Mouse (Mus musculus) kidney, adult 11 months (tissue): ENCODE data around the gene Slc44a4.
A peak's percentile ranks its signal among the peaks of the same experiment; 100 is the strongest.
"Not testable (repeated sequence)": the region's sequence is repeated elsewhere in the genome, so short reads cannot be mapped to it uniquely, and the experiment has no call there.

Experiments
- DNase-seq: peaks from one replicate; pipeline ENCODE4 v3.0.0; 2022

Gene Slc44a4

DNA sequence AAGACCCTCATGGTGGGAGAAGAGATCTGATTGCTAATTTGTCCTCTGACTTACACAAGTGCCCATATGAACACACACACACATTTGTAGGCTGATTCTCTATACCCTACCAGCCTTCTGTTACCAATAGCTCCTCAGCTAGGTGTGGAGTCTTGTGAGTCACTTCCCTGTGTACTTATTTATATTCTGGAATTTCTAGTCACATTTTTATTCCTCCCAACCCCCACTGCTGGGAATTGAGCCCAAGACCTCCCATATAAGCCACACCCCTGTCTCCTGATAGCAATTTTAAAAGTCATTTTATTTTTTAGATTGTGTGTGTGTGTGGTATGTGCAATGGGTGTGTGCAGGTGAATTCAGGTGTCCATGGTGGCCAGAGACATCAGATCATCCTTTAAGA, 30.1 kb downstream of the Slc44a4 start:
- DNase-seq, result peak; percentile 47

DNA sequence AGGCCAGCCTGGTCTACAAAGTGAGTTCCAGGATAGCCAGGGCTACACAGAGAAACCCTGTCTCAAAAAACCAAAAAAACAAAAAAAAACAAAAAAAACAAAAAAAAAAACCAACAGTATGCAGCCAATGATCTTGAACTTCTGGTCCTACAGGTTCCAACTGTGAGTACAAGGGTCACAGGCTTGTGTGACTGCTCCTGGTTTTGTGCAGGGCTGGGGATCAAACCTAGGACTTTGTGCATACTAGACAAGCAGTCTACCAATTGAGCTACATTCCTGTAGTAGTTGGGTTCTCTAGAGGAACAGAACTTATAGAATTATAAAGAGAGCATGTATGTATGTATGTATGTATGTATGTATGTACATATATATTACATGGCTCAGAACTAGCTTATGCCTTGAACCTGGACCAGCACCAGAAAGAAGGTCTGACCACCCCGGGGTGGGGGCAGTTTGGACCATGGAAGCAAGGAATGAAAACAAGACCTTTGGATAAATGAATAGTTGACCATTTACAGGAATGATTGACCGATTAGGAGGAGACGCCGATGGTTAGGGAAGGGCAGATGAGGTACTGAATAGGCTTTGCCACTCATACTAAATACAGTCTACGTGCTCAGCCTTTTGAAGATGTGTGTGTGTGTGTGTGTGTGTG, 32.3 kb downstream of the Slc44a4 start:
- DNase-seq, result peak; percentile 77

DNA sequence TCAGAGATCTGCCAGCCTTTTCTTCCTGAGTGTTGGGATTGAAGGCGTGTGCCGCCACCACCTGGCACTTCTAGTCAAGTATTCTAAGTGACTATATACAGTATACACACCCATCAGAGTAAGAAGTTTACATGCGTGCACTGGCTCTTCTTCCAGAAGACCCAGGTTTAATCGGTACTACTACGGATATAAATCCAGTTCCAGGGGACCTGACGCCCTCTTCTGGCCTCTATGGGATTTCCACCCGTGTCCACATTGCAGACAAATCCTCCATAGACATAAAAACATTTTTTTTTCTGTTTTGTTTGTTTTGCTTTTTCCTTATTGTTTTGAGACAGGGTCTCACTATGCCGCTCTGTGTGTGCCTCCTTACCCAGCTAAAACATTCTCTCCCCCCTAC, 33.3 kb downstream of the Slc44a4 start:
- peak; percentile 58 for DNase-seq

DNA sequence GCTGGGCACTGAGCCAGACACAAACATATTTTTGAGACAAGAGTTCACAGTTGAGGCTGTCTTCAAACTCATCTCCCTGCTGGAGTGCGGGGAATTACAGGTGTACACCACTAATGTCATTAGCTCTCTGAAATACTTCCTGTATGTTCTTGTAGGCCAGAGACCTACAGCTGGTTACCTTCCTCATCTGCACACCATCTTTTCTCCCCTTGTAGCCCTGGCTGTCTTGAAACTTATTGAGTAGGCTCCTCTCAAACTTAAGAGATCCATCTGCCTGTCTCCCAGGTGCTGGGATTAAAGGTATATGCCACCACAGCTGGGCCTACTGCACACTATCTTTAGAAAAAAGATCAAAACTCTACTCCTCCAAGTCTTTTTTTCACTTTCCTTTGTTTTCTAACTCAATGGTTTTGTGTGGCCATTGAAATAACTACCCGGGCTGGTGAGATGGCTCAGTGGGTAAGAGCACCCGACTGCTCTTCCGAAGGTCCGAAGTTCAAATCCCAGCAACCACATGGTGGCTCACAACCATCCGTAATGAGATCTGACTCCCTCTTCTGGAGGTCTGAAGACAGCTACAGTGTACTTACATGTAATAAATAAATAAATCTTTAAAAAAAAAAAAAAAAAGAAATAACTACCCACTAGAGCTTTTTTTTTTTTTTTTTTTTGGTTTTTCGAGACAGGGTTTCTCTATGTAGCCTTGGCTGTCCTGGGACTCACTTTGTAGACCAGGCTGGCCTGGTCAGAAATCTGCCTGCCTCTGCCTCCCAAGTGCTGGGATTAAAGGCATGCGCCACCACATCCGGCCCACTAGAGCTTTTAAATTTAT, 34.7 kb downstream of the Slc44a4 start:
- not testable (repeated sequence) for DNase-seq

DNA sequence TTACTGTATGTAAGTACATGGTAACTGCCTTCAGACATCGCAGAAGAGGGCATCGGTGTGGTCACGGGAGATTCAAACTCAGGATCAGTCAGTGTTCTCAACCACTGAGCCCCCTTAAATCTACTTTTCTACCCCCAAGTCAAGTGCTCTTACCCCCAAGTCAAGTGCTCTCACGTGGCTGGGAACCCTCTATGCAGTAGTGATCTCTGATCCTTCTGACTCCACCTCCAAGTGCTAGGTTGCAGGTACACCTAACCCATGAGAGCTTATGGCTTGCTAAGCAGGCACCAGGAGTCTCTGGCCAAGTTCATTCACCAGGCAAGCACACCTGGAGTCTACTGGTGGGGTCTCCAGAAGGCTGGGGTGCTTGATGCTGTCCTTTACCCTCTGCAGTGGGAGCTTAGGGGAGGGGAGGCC, 35.3 kb downstream of the Slc44a4 start:
- DNase-seq, result no peak

DNA sequence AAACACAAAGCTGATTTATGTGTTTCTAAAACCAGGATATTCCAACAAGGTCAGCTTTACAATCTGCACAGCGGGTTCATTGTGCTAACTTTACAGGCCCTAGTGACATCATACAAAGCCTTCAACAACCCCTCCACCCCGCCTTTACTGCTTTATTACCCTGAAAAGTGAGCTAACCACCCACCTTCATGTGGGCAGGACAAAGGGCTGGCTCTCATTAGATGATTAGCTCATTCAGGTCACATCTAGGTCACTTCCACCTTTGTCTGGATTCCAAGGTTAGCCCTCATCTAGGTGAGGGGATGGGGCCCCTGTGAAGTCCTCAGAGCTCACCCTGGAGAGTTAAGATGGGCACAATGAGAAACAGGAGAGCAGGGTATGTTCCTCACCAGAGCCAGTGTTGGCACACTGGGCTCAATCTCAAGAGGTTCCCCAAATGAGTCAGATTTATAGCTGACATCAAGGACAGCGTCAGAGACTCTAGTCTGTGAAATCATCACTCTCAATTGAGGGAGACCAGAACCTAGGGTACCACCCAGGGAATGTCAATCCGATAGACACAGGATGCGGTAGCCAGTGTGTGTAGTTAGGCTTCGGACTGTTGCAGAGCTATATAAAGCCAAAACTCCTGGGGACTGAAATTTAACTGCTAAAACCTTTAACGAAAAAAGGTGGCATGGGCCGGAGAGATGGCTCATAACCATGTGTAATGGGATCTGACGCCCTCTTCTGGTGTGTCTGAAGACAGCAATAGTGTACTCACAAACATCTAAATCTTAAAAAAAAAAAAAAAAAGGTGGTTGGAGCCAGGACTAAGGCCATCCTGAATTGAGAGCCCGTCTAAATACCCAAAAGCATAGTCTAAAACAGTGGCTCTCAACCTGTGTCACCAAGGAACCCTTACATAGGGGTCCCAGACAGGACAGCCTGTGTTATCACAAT, 36.5 kb downstream of the Slc44a4 start:
- no peak for DNase-seq

DNA sequence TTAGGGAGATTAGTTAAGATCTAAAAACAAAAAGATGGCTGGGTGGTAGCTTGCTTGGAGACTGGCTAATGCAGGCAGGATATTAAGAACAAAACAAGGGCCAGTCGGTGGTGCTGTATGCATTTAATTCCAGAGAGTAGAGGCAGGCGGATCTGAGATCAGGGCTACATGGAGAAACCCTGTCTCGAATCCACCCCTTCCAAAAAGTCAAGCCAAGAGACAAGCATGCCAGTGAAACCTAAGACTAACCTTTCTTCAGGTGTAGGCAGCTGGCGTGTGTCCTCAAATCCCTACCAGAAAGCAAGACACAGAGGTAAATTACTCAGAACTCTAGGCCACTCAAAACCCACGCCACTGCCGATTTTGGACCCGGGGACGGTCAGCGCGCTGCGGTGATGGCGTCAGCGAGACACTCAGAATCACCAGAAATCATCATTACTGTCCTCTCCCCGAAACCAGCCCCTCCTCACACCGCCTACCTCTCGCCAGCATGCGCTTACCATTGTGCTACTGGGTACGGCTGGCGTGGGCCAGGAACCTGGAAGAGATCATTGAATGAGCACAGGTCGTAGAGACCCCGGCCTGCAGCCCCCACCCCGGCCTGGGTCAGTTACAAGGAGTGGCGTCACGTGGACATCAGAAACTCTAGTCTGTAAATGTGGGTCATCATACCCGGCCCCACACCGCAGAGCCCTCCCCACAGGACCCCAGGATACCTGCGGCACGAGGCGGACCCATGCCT, 37.5 kb downstream of the Slc44a4 start:
- no peak for DNase-seq

DNA sequence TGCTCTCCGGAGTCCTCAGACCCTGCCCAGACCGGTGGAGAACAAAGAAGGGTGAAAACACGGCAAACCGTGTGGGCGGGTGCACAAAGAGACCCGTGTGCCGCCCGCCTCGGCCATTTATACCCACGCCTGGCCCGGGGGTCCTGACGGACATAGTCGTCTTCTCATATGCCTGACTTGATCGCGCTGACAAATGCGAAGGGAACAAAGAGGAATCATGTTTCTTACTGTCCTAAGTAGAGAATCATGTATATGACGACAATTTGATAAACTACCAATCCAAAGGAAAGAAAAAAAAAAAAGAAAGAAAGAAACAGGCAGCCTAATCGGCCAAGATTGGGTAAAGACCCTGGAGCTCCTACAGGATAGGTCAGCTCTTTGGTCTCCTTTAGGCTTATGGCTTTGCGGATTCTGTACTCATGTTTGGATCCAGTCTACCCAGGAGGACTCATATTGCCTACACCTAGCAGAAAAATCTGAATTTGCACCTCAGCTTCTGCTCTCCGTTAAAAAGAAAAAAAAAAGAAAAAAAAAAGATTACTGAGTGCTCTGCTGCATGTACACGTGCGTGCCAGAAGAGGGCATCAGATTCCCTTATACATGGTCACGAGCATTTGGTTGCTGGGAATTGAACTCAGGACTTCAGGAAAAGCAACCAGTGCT, 38.2 kb downstream of the Slc44a4 start:
- DNase-seq, result peak; percentile 71

DNA sequence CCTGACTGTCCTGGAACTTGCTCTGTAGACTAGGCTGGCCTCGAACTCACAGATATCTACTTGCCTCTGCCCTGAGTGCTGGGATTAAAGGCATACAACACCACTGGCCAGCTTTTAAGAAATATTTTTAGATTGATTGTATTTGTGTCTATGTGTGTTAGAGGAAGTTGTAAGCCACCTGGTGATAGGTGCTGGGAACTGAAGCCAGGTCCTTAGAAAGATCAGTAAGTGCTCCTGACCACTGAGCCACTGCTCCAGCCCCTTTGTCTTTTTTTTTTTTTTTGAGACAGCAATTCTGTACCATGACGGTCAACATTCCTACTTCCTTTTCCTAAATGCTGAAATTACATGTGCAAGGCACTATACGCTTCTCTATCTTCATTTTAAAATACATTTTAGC, 39.0 kb downstream of the Slc44a4 start:
- DNase-seq, result no peak

DNA sequence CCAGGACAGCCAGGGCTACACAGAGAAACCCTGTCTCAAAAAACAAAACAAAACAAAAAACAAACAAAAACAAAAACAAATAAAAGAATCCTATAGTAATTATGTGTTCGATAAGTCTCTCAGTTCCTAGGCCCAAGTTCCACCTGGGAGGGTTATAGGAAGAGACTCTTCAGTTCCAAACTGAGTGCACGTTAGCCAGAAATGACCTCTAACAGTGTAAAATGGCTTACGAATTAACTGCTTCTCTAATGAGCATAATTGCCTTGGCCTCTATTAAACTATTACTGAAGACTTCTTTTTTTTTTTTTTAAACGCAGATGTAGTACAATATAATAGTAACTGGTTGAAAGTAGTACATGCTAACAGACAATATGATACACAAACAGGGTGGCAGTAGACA, 39.6 kb downstream of the Slc44a4 start:
- DNase-seq, result peak; percentile 34

DNA sequence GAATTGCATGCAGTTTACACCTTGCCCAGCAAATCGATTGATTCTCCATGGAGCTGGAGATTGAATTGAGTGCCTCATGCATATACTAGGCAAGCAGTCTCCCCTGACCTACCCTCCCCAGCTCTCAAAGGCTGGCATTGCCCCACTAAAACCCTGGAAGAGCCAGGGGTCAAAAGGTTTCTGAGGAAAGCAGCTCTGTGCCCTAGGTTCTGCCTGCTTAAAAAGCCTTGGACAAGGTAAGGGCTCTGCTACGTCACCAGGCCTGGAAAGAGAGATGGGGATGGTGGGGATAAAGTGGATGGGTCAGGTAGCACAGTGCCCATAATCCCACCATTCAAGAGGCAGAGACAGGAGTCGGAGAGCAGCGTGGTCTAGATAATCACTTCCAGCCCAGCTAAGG, 40.6 kb downstream of the Slc44a4 start:
- no peak for DNase-seq

DNA sequence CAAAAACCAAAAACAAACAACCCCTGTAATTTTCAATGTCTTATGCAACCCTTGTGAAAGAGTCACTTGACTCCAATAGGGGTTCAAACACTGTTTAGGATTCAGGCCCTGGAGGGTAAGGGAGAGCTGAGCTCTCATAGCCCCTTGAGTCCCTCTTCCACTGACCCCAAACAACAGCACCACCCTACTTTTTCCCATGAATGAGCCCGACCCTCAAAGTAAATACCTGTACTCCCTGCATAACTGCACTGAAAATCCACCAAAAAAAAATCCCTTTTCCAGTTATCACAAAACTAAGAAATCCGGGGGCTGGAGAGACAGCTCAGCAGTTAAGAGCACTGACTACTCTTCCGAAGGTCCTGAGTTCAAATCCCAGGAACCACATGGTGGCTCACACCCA, 41.6 kb downstream of the Slc44a4 start:
- DNase-seq, result no peak

DNA sequence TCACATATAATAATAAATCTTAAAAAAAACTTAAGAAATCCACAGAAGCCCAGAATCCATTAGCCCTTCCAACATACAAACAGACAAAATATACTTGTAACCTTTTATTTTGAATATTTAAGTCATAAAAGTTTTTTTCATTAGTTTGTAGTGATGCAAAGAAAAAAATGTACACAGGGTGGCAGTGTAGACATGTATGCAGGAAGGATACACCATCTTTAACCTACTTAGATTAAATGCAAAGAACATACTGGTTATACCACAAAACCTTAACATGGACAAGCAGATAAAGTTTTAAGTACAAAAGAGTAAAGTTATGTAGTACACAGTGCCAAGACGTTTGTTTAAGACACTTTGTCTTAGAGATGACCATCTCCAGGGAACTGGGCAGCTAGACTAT, 42.1 kb downstream of the Slc44a4 start:
- DNase-seq, result no peak

DNA sequence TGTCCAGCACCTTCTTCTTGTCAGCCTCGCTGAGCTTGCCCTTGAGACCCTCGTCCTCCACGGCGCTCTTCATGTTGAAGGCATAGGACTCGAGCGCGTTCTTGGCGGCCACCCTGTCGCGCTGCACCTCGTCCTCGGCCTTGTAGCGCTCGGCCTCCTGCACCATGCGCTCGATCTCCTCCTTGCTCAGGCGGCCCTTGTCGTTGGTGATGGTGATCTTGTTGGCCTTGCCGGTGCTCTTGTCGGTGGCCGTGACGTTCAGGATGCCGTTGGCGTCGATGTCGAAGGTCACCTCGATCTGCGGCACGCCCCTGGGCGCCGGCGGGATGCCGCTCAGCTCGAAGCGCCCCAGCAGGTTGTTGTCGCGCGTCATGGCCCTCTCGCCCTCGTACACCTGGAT, 43.0 kb downstream of the Slc44a4 start:
- not testable (repeated sequence) for DNase-seq

DNA sequence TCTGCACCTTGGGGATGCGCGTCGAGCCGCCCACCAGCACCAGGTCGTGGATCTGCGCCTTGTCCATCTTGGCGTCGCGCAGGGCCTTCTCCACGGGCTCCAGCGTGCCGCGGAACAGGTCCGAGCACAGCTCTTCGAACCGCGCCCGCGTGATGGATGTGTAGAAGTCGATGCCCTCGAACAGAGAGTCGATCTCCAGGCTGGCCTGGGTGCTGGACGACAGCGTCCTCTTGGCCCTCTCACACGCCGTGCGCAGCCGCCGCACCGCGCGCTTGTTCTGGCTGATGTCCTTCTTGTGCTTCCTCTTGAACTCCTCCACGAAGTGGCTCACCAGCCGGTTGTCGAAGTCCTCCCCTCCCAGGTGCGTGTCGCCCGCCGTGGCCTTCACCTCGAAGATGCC, 43.7 kb downstream of the Slc44a4 start:
- DNase-seq, result not testable (repeated sequence)

DNA sequence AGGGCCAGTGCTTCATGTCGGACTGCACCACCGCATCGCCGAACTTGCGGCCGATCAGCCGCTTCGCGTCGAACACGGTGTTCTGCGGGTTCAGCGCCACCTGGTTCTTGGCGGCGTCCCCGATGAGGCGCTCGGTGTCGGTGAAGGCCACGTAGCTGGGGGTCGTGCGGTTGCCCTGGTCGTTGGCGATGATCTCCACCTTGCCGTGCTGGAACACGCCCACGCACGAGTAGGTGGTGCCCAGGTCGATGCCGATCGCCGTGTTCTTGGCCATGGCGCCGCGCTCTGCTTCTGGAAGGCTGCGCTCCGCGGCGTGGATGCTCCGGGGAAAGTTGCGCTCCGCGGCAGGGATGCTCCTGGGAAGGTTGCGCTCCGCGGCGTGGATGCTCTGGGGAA, 44.5 kb downstream of the Slc44a4 start:
- not testable (repeated sequence) for DNase-seq

DNA sequence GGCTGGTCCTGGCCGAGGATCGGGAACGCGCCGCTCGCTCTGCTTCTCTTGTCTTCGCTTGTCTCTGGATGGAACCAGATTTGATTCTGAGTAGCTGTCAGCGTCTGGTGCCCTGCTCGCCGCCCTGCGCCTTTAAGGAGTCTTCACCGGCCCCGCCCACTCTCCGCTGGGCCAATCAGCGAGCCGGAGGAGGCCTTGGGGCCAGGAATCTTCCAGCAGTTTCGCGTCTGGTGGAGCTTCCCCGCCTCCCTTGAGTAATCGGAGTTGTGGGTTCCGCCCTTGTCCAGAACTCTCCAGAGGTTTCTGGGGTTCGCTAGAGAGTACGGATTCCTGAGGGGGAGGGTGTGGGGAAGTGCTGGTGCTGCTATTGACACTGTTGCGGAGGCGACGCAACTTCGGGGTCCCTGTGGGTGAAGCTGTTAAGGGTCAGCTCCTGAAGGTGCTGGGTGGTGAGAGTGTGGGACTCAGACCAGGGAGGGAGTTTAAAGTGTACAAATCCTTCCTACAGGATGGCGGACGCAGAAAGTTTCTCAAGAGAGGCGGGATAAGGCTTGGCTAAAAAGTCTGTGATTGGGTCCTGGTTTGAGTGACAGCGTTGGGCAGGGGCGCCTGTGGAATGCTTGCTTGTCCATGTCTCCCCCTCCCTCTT, 45.0 kb downstream of the Slc44a4 start, which contains the start of gene Hspa1b:
TSS of gene Hspa1b (minus strand) at position 109 of the 649 bp plus-strand sequence.
- peak; percentile 92 for DNase-seq

DNA sequence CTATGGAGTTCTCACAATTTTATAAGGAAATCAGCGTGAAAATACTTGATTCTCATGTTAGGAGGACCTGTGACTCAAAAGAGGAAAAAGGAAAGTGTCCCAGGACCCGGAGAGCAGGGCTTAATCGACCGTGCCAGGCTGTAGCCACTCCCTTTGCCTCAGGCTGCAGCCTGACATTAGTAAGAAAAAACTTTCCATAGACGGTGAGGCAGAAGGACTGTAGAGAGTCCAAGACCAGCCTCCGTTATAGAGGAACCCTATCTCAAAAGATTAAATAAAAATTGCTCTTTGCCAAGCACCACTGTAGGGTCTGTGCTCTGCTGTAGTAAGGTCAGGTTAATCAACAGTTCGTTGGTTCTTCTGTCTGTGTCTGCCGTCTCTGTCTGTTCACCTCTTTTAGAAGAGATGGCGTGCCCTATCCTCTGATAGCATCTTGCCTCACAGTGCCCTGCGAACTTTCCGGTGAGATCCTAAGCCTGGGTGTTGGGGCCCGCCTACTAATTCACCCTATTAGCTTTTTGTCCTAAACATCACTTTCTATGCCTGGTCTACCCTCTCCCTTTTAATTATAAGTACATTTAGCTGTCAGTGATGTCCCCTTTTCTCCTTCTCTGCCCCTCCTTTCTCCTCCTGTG, 45.7 kb downstream of the Slc44a4 start:
- DNase-seq, result peak; percentile 77

DNA sequence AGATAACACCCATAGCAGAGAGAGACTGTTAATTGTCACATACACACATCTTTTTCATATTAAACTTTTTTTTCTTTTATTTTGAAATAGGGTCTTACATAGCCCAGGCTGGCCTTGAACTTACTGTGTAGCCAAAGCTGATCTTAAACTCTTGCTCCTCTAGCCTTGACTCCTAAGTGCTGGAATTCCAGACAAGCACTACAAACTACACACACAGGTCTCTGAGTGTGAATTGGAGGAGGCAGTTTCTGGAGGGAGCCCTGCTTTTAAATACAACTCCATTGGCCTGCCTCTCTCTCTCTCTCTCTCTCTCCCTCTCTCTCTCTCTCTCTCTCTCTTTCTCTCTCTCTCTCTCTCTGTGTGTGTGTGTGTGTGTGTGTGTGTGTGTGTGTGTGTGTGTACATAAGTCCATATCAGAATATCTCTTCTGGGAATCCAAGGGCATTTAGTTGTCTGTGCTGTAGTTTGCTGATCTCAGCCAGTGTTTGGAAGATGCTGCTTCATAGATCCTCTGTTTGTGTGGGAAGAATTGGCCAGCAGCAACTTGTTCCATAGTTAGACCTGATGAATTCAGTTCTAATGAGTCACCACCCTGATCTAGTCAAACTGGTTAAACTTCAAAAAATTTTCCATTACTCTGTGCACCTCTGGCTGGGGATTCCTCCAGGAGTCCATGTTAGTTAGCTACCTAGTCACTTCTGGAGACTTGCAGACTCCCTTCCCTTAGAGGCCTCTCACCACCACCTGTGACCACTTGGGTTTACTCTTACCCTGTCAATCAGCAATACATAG, 46.6 kb downstream of the Slc44a4 start:
- no peak for DNase-seq

DNA sequence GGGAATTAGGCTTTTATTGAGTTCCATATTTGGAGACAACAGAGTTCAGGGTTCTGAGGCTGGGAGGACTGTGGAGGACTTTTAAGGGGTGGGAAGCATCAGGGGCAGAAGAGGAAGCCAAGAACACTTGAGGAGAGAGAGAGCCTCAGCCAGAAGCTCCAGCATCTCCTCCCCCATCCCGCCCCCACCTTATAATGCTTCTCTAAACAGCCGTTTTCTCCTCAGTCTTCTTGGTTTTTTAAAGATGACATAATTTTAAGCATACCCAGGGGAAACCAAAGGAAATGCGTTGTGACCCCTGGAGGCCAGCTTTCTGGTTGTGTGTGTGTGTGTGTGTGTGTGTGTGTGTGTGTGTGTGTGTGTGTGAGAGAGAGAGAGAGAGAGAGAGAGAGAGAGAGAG, 47.9 kb downstream of the Slc44a4 start:
- no peak for DNase-seq
